Mouse (Mus musculus): ENCODE results near the gene Ctsc. TPM values are rescaled to one million over a fixed set of nuclear protein-coding genes. Genes with fewer than 3 reads are reported as not detected.
"Not testable (repeated sequence)": the region's sequence is repeated elsewhere in the genome, so short reads cannot be mapped to it uniquely, and the experiment has no call there.

Ctsc gene
- polyA plus RNA-seq (2014; fragmentation: Nextera tagmentation; extraction: Ambion mirVana) = 29.3 and 30.1 TPM in 2 replicates

GRCm38 (mm10) chr7:88277858-88278627 is at the start of gene Ctsc:
TSS of gene Ctsc (plus strand) at chr7:88278085.
- no peaks in the 10 kb centered on the region for H3K9me3 ChIP-seq (replicated peaks; ENCODE audit: control insufficient read depth, low read length)
- H3K4me1 ChIP-seq (ENCODE audit: control insufficient read depth, insufficient read depth, low read length) = peaks cover 5% of the 10 kb centered on the region; the same call in 1 of the 2 replicates
- 2% methylated on average over 34 of the region's 34 CpGs for WGBS (ENCODE audit: insufficient replicate concordance)
- no peaks in the 10 kb centered on the region for H3K36me3 ChIP-seq (ENCODE audit: control insufficient read depth, insufficient read depth, low read length)
- H3K4me2 ChIP-seq = peak within 1 kb of the TSS; percentile 96
- H3K4me3 ChIP-seq (ENCODE audit: low read depth, low read length) = peak within 1 kb of the TSS; percentile 66
- no peaks in the 10 kb centered on the region for H3K27me3 ChIP-seq (ENCODE audit: control insufficient read depth, insufficient read depth, low read length)
- H3K9ac ChIP-seq (ENCODE audit: low read depth, low read length) = peak within 1 kb of the TSS; percentile 78
- no peak within 1 kb of the TSS; the same call in 1 of the 2 replicates for H3K27ac ChIP-seq (ENCODE audit: low read depth, low read length)
- peak; percentile 90 for ATAC-seq (replicated peaks; ENCODE audit: insufficient number of reproducible peaks, low FRiP score, low TSS enrichment)

- ATAC-seq (replicated peaks; ENCODE audit: insufficient number of reproducible peaks, low FRiP score, low TSS enrichment) = no peak
Observed at GRCm38 (mm10) chr7:88229051-88229450, 48.8 kb upstream of the Ctsc start.

GRCm38 (mm10) chr7:88230121-88230520 is 47.8 kb upstream of the Ctsc start:
- no peaks in the 10 kb centered on the region for H3K9me3 ChIP-seq (replicated peaks; ENCODE audit: control insufficient read depth, low read length)
- no peaks in the 10 kb centered on the region for H3K4me1 ChIP-seq (ENCODE audit: control insufficient read depth, insufficient read depth, low read length)
- ATAC-seq (replicated peaks; ENCODE audit: insufficient number of reproducible peaks, low FRiP score, low TSS enrichment) = no peak
- WGBS (ENCODE audit: insufficient replicate concordance) = 84% methylated on average over 4 of the region's 4 CpGs
- no peaks in the 10 kb centered on the region for H3K36me3 ChIP-seq (ENCODE audit: control insufficient read depth, insufficient read depth, low read length)
- no peak overlapping the region for H3K4me2 ChIP-seq
- H3K4me3 ChIP-seq (ENCODE audit: low read depth, low read length) = no peak overlapping the region
- H3K27me3 ChIP-seq (ENCODE audit: control insufficient read depth, insufficient read depth, low read length) = no peaks in the 10 kb centered on the region
- H3K27ac ChIP-seq (ENCODE audit: low read depth, low read length) = no peak overlapping the region
- no peak overlapping the region for H3K9ac ChIP-seq (ENCODE audit: low read depth, low read length)

More at GRCm38 (mm10) chr7:88229051-88229450, 48.8 kb upstream of the Ctsc start:
- Histone ChIP-seq H3K36me3 (ENCODE audit: control insufficient read depth, insufficient read depth, low read length) (no peaks in the 10 kb centered on the region), H3K4me3 (ENCODE audit: low read depth, low read length) (no peak overlapping the region), H3K4me1 (ENCODE audit: control insufficient read depth, insufficient read depth, low read length) (no peaks in the 10 kb centered on the region), H3K9ac (ENCODE audit: low read depth, low read length) (no peak overlapping the region), H3K27me3 (ENCODE audit: control insufficient read depth, insufficient read depth, low read length) (no peaks in the 10 kb centered on the region), H3K9me3 (replicated peaks; ENCODE audit: control insufficient read depth, low read length) (no peaks in the 10 kb centered on the region), H3K4me2 (no peak overlapping the region), H3K27ac (ENCODE audit: low read depth, low read length) (no peak overlapping the region)
- 56% methylated on average over 2 of the region's 2 CpGs for WGBS (ENCODE audit: insufficient replicate concordance)

GRCm38 (mm10) chr7:88230756-88231522 is 46.9 kb upstream of the Ctsc start:
- H3K9me3 ChIP-seq (replicated peaks; ENCODE audit: control insufficient read depth, low read length) = no peaks in the 10 kb centered on the region
- WGBS (ENCODE audit: insufficient replicate concordance) = 89% methylated on average over 7 of the region's 7 CpGs
- no peaks in the 10 kb centered on the region for H3K4me1 ChIP-seq (ENCODE audit: control insufficient read depth, insufficient read depth, low read length)
- no peak overlapping the region for H3K9ac ChIP-seq (ENCODE audit: low read depth, low read length)
- H3K27me3 ChIP-seq (ENCODE audit: control insufficient read depth, insufficient read depth, low read length) = no peaks in the 10 kb centered on the region
- no peaks in the 10 kb centered on the region for H3K36me3 ChIP-seq (ENCODE audit: control insufficient read depth, insufficient read depth, low read length)
- no peak overlapping the region for H3K27ac ChIP-seq (ENCODE audit: low read depth, low read length)
- no peak for ATAC-seq (replicated peaks; ENCODE audit: insufficient number of reproducible peaks, low FRiP score, low TSS enrichment)
- no peak overlapping the region for H3K4me2 ChIP-seq
- H3K4me3 ChIP-seq (ENCODE audit: low read depth, low read length) = no peak overlapping the region

GRCm38 (mm10) chr7:88243059-88243458 is 34.8 kb upstream of the Ctsc start:
- Histone ChIP-seq H3K9me3 (replicated peaks; ENCODE audit: control insufficient read depth, low read length) (no peaks in the 10 kb centered on the region), H3K36me3 (ENCODE audit: control insufficient read depth, insufficient read depth, low read length) (no peaks in the 10 kb centered on the region), H3K4me2 (no peak overlapping the region), H3K4me3 (ENCODE audit: low read depth, low read length) (no peak overlapping the region), H3K4me1 (ENCODE audit: control insufficient read depth, insufficient read depth, low read length) (no peaks in the 10 kb centered on the region), H3K27me3 (ENCODE audit: control insufficient read depth, insufficient read depth, low read length) (no peaks in the 10 kb centered on the region), H3K9ac (ENCODE audit: low read depth, low read length) (no peak overlapping the region), H3K27ac (ENCODE audit: low read depth, low read length) (no peak overlapping the region)
- no peak for ATAC-seq (replicated peaks; ENCODE audit: insufficient number of reproducible peaks, low FRiP score, low TSS enrichment)
- 68% methylated on average over 3 of the region's 3 CpGs for WGBS (ENCODE audit: insufficient replicate concordance)

GRCm38 (mm10) chr7:88244462-88244861 is 33.4 kb upstream of the Ctsc start:
- Histone ChIP-seq H3K27ac (ENCODE audit: low read depth, low read length) (no peak overlapping the region), H3K9me3 (replicated peaks; ENCODE audit: control insufficient read depth, low read length) (no peaks in the 10 kb centered on the region), H3K4me2 (no peak overlapping the region), H3K36me3 (ENCODE audit: control insufficient read depth, insufficient read depth, low read length) (no peaks in the 10 kb centered on the region), H3K9ac (ENCODE audit: low read depth, low read length) (no peak overlapping the region), H3K4me3 (ENCODE audit: low read depth, low read length) (no peak overlapping the region), H3K4me1 (ENCODE audit: control insufficient read depth, insufficient read depth, low read length) (no peaks in the 10 kb centered on the region), H3K27me3 (ENCODE audit: control insufficient read depth, insufficient read depth, low read length) (no peaks in the 10 kb centered on the region)
- ATAC-seq (replicated peaks; ENCODE audit: insufficient number of reproducible peaks, low FRiP score, low TSS enrichment) = no peak

- not testable (repeated sequence) for H3K9me3 ChIP-seq (replicated peaks; ENCODE audit: control insufficient read depth, low read length); H3K27me3 ChIP-seq (ENCODE audit: control insufficient read depth, insufficient read depth, low read length); ATAC-seq (replicated peaks; ENCODE audit: insufficient number of reproducible peaks, low FRiP score, low TSS enrichment); H3K4me3 ChIP-seq (ENCODE audit: low read depth, low read length); H3K27ac ChIP-seq (ENCODE audit: low read depth, low read length); H3K9ac ChIP-seq (ENCODE audit: low read depth, low read length); H3K4me1 ChIP-seq (ENCODE audit: control insufficient read depth, insufficient read depth, low read length); H3K36me3 ChIP-seq (ENCODE audit: control insufficient read depth, insufficient read depth, low read length); H3K4me2 ChIP-seq
- WGBS (ENCODE audit: insufficient replicate concordance) = 89% methylated on average over 2 of the region's 2 CpGs
Observed at GRCm38 (mm10) chr7:88250380-88250779, 27.5 kb upstream of the Ctsc start.

GRCm38 (mm10) chr7:88251535-88251934 is 26.4 kb upstream of the Ctsc start:
- Histone ChIP-seq H3K27ac (ENCODE audit: low read depth, low read length) (no peak overlapping the region), H3K4me3 (ENCODE audit: low read depth, low read length) (no peak overlapping the region), H3K4me2 (no peak overlapping the region), H3K9me3 (replicated peaks; ENCODE audit: control insufficient read depth, low read length) (no peaks in the 10 kb centered on the region), H3K9ac (ENCODE audit: low read depth, low read length) (no peak overlapping the region), H3K4me1 (ENCODE audit: control insufficient read depth, insufficient read depth, low read length) (no peaks in the 10 kb centered on the region), H3K27me3 (ENCODE audit: control insufficient read depth, insufficient read depth, low read length) (no peaks in the 10 kb centered on the region), H3K36me3 (ENCODE audit: control insufficient read depth, insufficient read depth, low read length) (no peaks in the 10 kb centered on the region)
- 51% methylated on average over 1 of the region's 1 CpGs for WGBS (ENCODE audit: insufficient replicate concordance)
- no peak for ATAC-seq (replicated peaks; ENCODE audit: insufficient number of reproducible peaks, low FRiP score, low TSS enrichment)

Measured in heart, embryonic 11.5 days (tissue).